In genomic region chr3:84438118-84438517, GRCm38 (mm10) we compare ENCODE assay signal across 8 mouse cellular contexts. TPM values are rescaled to one million over a fixed set of nuclear protein-coding genes. Genes with fewer than 3 reads are reported as not detected.
A peak's percentile ranks its signal among the peaks of the same experiment; 100 is the strongest.
DNase-seq lines count a peak whose midpoint lies in the region; ATAC-seq lines count a peak whose summit lies in the region.
"Had no signal": no experiment of that assay in that cellular context is flagged by ENCODE, and none has a peak within 500 bp of the region (broad histone marks: within the 10 kb centered on the region; RNA-seq: fewer than 3 reads in every experiment).

No protein-coding gene starts in this region.

- H3K36me3 ChIP-seq in neural tube, embryonic 15.5 days: no peaks in the 10 kb centered on the region

- H3K9me3 ChIP-seq in neural tube, embryonic 15.5 days (replicated peaks): no peaks in the 10 kb centered on the region

- no peak for ATAC-seq in neural tube, embryonic 15.5 days (ENCODE audit: low FRiP score)
- no peak for ATAC-seq in activated CD4-positive, CD25-positive, alpha-beta regulatory T cell, adult 4 months

- H3K9ac ChIP-seq in neural tube, embryonic 15.5 days (replicated peaks): no peak overlapping the region
- H3K9ac ChIP-seq: liver, embryonic 14.5 days had no signal

- H3K27me3 ChIP-seq in neural tube, embryonic 15.5 days (replicated peaks): no peaks in the 10 kb centered on the region

- DNase-seq in neural tube, embryonic 10.5 days (ENCODE audit: extremely low spot score, low spot score): no peak
- DNase-seq in gastrocnemius, postnatal 10 days: peak; percentile 56
- DNase-seq in layer of hippocampus, postnatal 10 days (ENCODE audit: low spot score in 2 of 2): peak; percentile 66 to 69
- peak; percentile 63 for DNase-seq in right cerebral cortex, adult 18-20 months
- DNase-seq in thymus, postnatal 4 days: no peak

- H3K4me1 ChIP-seq in neural tube, embryonic 15.5 days: peaks cover 26% of the 10 kb centered on the region

- no peak overlapping the region for H3K4me3 ChIP-seq in neural tube, embryonic 15.5 days (replicated peaks)

- 75% methylated on average over 11 of the region's 11 CpGs for WGBS in neural tube, embryonic 15.5 days

- H3K4me2 ChIP-seq in neural tube, embryonic 15.5 days: no peak overlapping the region

- H3K27ac ChIP-seq in neural tube, embryonic 15.5 days (replicated peaks): 0 out of 2 replicates have a peak overlapping the region, but pooled peaks have one; percentile 23
- H3K27ac ChIP-seq: liver, embryonic 14.5 days had no signal

RNA-seq across cellular contexts. Expression of gene Fhdc1, which starts 42.1 kb away (rescaled TPM):
- polyA plus RNA-seq in neural tube, embryonic 15.5 days (2015; fragmentation: Nextera tagmentation; extraction: Ambion mirVana): 6.5 and 7.0 TPM in 2 replicates
- 1 to 10 TPM in 1 of 2 experiments, under 1 TPM in 1; 0.82 to 2.1 TPM for total RNA-seq in gastrocnemius, postnatal 10 days (2021)
- 1 to 10 TPM; 2.0 to 2.3 TPM for total RNA-seq in layer of hippocampus, postnatal 10 days (2021)
- 1 to 10 TPM in 1 of 2 experiments, under 1 TPM in 1; 0.75 to 2.4 TPM for polyA plus RNA-seq in activated CD4-positive, CD25-positive, alpha-beta regulatory T cell, adult 4 months (2017; shearing (Covaris generic))

Comparison
In these comparisons a context has a peak if more than half of its experiments do, and no peak if none do; other contexts are left out.
1. DNase-seq: peak in gastrocnemius, postnatal 10 days (single experiment), layer of hippocampus, postnatal 10 days (2 of 2) and right cerebral cortex, adult 18-20 months (single experiment); none in neural tube, embryonic 10.5 days (single experiment) and thymus, postnatal 4 days (single experiment).